Mouse (Mus musculus) cerebellum, adult 18-20 months (tissue): ENCODE data around the gene Nek2.

Source experiments
- DNase-seq, 2 experiments: peaks; one replicate each; pipeline ENCODE4 v3.0.0; 2021

Gene Nek2

GRCm38 (mm10) chr1:191821326-191822091 lies at the start of gene Nek2:
Gene Nek2, plus strand, starts transcription at chr1:191821444.
- DNase-seq, result peak; percentile 93 to 96

DNA sequence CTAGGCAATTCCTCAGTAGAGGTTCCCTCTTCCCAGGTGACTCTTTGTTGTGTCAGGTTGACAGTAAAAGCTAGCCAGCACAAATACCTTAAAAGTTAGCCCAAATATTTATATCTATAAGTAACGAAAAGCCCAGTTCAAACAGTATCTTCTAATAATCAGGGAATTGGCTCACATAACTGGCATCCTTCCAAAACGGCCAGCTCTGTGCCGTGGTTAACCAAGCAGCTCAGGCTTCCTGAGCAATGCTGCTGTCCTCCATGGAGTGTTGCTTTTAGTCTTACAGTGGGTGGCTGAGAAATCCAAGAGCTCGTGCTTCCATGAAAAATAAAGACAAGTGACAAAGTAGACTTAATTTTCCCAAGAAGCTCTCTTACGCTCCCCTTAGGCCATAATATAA lies 47.1 kb upstream of the Nek2 start:
- DNase-seq, result peak; percentile 33 to 39

- DNase-seq, result no peak
These were observed 46.1 kb upstream of the Nek2 start for GRCm38 (mm10) chr1:191775116-191775515.

DNA sequence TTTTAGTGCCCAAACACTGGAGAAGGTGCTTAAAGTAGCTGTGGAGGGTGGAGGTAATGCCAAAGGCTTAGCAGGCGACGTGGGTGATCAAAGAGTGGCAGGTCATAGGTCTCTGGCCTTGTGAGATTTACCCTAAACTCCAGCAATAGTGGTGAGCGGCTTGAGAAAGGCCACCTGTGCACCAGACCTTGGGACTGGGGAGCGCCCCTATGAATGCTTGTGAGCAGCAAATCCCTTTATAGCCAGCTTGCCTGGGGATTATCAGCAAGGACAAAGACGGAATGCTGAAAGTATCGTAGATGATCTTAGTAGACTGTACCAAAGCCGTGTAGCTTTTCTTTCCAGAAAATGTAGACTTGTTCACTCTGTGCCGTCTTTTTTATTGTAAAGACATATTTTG lies 43.7 kb upstream of the Nek2 start:
- DNase-seq, result no peak

DNA sequence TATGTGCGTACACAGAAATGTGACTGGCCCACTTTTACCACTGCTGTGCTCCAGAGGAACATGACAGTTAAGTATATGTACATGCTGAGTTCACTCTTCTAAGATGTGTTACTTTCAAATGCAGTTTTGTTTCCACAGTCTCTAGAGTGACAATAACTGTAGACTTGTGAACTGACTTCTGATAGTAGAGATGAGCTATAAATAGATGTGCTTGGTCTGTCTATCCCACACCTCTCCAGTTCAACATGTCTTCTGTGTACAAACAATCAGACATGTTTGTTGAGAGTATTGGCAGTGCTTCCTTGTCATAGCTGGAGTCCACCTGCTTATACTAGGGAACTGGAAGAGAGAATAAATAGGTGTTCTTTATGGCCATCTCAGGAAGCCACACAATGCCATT lies 40.8 kb upstream of the Nek2 start:
- no peak for DNase-seq

DNA sequence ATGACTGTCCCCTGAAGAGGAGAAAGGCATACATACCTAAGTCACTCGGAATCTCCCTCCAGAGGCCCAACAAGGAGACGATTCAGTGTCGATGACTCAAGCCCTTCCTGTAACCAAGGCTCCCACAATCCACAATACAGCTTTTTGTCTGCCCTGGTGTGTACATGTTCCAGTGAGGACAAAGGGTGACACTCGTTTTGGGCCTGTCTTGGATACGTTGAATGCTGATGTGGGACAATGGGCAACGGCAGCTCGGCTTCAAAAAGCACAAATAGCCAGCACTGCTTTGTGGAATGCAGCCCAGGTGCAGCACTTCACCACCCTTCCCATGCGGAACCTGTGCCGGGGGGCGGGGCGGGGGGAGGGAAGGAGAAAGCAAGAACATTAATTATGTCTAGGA lies 36.1 kb upstream of the Nek2 start:
- DNase-seq, result no peak

- DNase-seq, result no peak
These were observed 35.0 kb upstream of the Nek2 start for GRCm38 (mm10) chr1:191786255-191786654.

GRCm38 (mm10) chr1:191787379-191787778 lies 33.9 kb upstream of the Nek2 start:
- DNase-seq, result no peak

DNA sequence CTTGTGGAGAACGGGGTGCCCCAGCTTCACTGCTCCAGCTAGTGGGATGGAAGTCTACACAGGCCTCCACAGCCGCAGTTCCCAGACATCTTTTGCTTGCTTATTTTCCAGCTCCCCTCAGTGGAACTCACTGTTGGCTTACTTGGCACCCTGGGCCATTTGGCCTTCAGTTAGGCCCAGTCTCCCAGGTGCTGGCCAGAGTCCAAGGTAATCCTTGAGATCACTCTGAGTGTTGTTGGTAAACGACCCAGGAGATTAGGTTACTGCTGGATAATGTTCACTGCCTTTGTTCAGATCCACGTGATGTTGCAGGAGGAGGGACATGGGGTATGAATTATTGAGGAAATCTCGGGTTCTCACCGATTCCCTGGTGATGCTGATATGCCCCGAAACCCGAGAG lies 28.3 kb upstream of the Nek2 start:
- no peak for DNase-seq

DNA sequence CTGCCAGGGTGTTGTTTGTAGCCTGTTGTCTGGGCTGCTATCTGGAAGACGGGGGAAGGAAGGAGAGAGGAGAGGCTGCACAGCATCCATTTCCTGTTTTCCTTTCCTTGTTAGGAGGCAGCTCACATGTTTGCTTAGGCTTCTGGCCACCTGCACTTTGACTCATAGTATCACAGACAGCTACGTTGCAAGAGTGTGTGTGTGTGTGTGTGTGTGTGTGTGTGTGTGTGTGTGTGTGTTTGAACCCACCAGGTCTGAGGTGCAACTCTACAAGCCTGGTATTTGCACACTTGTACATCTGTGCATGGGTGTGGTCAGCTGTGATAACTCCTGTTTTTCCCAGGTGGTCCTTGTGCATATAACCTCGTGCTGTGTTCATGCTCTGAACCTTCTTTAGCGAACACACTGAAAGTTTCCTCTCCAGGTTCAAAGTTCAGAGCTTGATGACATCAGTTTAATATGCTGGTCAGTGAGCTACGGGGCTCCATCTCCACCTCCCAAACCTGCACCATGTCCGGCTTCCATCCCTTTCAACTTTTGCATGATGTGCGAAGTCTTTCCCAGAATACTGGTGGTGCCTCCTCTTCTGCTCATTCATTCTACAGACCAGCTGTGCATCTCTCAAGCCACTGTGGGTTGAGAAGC lies 27.2 kb upstream of the Nek2 start:
- no peak for DNase-seq

DNA sequence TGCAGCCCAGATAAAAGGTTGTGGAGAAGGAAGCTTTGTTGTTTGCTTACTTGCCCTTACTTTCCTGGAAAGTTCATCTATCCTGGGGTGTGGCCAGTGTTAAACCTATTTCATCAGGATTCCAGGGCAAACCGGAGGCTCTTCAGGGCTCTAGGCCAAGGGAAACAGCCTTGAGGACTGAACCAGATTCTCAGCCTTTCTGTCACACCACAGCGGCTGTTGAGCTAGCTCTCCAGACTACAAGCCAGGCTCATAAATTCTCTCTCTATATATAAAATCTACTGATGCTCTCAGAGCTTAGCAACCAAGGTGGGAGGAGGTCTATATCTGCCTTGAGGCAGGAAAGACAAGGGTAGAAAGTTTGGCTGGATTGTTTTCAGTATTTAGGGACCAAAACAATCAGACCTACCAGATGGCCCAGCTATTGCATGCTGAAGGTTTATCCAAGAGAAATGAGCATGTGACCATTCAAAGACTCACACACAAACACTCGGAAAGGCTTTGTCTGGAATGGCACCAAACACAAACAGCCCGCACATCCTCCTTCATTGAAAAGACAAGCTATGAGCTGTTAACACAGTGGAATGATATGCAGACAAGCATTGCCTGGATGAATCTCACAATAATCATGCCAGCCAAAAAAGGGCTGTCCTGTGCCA lies 24.9 kb upstream of the Nek2 start:
- no peak for DNase-seq

DNA sequence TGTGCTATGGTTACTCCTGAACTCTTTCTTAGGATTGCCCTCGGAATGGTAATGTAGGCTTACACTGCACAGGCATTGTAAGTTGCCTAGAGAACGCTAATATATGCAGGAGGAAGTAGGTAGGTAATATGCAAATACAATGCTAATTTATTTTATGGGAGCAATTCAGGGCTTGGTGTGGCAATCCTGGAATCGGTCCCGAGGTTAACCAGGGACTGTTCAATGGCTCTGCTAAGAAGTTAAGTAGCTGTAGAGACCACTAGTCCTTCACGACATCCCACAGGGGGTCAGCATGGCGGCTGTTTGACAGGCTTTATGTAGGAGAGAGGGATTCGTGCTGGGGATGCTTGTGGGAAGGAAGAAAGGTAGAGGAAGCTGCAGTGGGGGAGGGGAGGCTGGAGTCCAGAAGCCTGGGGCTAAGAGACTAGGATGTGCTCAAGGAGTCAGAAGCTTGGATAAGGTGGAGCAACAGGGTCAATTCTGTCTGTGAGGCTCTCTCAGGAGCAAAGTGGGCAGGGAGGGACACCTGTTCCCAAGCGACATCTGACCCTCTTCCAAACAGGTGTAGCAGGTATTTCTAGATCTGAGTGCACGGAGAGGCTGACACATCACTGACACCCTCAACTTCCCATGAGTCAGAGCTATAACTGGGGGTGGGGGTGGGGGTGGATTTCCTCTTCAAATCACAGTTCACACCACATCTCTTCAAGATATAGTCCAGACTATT lies 19.0 kb upstream of the Nek2 start:
- no peak for DNase-seq

- DNase-seq, result no peak
These were observed 18.2 kb upstream of the Nek2 start for GRCm38 (mm10) chr1:191802820-191803655.

GRCm38 (mm10) chr1:191804747-191805146 lies 16.5 kb upstream of the Nek2 start:
- no peak for DNase-seq

- no peak for DNase-seq
These were observed 15.5 kb upstream of the Nek2 start for GRCm38 (mm10) chr1:191805788-191806187.

- no peak for DNase-seq
These were observed 14.5 kb upstream of the Nek2 start for GRCm38 (mm10) chr1:191806740-191807139.

DNA sequence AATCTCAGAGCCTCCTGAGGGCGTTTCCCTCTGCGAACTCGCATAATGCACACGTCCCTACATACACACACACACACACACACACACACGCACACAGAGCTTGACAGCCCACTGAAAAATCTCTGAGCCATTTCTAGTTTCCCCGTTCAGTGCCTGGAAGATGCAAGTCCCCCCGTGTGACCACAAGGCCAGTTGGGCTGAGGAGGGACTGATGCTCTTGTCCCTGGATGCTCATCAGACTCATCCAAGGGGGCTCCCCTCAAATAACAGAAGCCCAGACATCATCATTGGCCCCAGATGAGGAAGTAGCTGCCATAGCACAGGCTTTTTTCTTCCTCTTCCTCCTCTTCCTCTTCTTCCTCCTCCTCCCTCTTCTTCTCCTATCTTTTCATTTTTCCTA lies 13.3 kb upstream of the Nek2 start:
- DNase-seq, result no peak

DNA sequence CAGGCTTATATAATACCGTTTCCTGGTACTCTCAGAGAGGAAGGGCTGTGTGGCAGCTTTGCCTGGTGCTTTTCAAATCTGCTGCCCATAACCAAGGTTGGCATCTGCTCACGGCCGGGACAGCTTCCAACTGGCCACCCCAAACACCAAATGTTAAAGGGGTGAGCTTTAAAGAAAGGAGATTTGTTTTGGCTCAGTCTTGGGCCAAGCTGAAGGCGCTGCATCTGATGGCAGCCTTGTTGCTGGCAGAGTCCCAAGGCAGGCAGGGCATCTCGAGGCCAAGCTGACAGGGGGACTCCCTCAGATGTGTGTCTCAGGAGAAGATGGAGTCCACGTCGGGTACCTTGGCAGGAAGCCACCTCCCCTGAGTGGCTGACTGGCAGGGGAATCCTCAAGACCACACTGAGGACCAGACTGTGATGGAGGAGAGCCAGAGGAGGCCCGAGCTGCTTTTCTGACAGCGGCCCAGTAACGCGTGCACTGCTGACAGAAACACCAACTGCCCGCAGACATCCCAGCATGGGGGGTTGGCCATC lies 12.5 kb upstream of the Nek2 start:
- DNase-seq, result peak; percentile 90 to 91

- DNase-seq, result no peak
These were observed 9.5 kb upstream of the Nek2 start for GRCm38 (mm10) chr1:191811774-191812173.

DNA sequence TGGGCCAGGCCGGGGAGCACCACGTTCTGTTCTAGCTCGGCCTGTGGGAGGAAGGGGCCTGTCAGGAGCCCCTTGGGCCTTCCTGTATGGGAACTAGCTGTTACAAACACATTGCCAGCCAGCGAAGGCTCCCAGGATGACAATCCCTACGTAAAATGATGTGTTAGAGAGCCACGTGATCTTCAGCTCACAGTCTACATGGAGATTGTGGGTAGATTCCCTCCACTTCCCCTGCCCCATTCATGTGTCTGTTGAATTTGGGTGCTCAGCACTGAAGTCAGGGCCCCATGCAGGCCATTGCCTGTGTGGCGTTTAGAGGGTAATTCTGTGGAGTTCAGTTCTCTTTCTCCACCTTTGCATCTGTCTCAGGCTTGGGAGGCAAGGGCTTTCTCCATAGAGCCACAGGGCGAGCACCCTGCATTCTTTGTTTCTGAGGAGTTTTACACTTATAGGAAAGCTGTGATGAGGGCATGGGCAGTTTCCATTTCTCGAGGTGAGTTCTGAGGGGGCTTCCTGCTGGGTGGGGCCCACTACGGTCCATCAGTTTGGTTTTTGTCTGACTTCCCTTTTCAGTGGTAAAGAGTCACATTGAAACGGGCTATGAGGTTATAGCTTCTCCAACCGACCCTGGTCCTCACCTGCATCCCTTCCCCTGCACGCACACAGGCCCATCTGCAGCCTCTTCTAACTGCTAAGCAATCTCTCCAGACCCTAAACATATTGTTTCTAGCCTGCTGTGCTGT lies 8.1 kb upstream of the Nek2 start:
- no peak for DNase-seq

DNA sequence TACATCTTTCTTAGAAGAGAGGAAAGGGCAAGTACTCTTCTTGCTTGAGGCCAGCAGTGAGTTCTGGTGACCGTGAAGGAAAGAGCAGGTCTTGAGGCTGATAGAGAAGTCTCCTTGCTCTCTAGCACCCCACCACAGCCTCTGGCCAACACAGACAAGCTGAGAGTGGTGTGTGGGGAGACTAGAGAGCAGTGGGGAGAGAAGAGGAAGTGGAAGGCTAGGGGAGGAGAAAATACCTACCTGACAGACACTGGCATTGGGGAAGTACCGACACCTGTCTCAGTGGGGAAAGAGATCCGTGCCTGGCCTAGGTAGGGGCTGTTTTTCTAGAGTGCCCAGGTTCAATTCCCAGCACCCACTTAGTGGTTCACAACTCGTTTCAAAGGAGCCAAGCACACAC lies 7.0 kb upstream of the Nek2 start:
- DNase-seq, result no peak

GRCm38 (mm10) chr1:191814935-191815334 lies 6.3 kb upstream of the Nek2 start:
- DNase-seq, result no peak
